In genomic region chr11:98345253-98345652, GRCm38 (mm10) we compare ENCODE assay signal across 8 mouse cellular contexts. TPM values are rescaled to one million over a fixed set of nuclear protein-coding genes. Genes with fewer than 3 reads are reported as not detected.
DNase-seq lines count a peak whose midpoint lies in the region; ATAC-seq and TF ChIP-seq lines count a peak whose summit lies in the region.

No protein-coding gene starts in this region.

- 2% methylated on average over 14 of the region's 14 CpGs for WGBS in forebrain, embryonic 11.5 days
- WGBS in heart, embryonic 16.5 days: 2% methylated on average over 14 of the region's 14 CpGs
- 3% methylated on average over 14 of the region's 14 CpGs for WGBS in liver, postnatal 0 days (ENCODE audit: insufficient replicate concordance)
- WGBS in olfactory bulb, adult 2 months: under 1% methylated on average over 14 of the region's 14 CpGs

- H3K9ac ChIP-seq in ES-Bruce4 (ENCODE audit: low read depth, poor library complexity, severe bottlenecking): no peak overlapping the region
- no peak overlapping the region for H3K9ac ChIP-seq in forebrain, embryonic 11.5 days (ENCODE audit: low read length)
- no peak overlapping the region for H3K9ac ChIP-seq in heart, embryonic 16.5 days (ENCODE audit: low read length)
- H3K9ac ChIP-seq in liver, postnatal 0 days (replicated peaks): no peak overlapping the region

- H3K27me3 ChIP-seq in ES-Bruce4 (ENCODE audit: control insufficient read depth, insufficient read depth, low read length, poor library complexity, severe bottlenecking): peaks cover 10% of the 10 kb centered on the region
- H3K27me3 ChIP-seq in forebrain, embryonic 11.5 days (ENCODE audit: control insufficient read depth, insufficient read depth, low read length): peaks cover 68% of the 10 kb centered on the region
- peaks cover 33% of the 10 kb centered on the region for H3K27me3 ChIP-seq in heart, embryonic 16.5 days (ENCODE audit: control insufficient read depth, insufficient read depth, low read length)
- H3K27me3 ChIP-seq in liver, postnatal 0 days (ENCODE audit: insufficient read depth, low read length): peaks cover 70% of the 10 kb centered on the region

- no peak for TF ChIP-seq POLR2A in ES-Bruce4 (IDR thresholded peaks at IDR 0.05; ENCODE audit: insufficient read depth, low read length)
- TF ChIP-seq POLR2A in brain, embryonic 14.5 days (IDR thresholded peaks at IDR 0.05; ENCODE audit: borderline replicate concordance, extremely low read depth, insufficient read depth, insufficient read length, poor library complexity, severe bottlenecking): no peak
- TF ChIP-seq POLR2A in olfactory bulb, adult 2 months (IDR thresholded peaks at IDR 0.05; ENCODE audit: insufficient read depth, low read depth, low read length): no peak

- no peak overlapping the region for H3K4me3 ChIP-seq in ES-Bruce4 (ENCODE audit: low read depth, low read length)
- H3K4me3 ChIP-seq in forebrain, embryonic 11.5 days (ENCODE audit: low read depth, low read length): no peak overlapping the region
- H3K4me3 ChIP-seq in heart, embryonic 16.5 days (ENCODE audit: low read length): peak overlapping the region; percentile 40
- H3K4me3 ChIP-seq in liver, postnatal 0 days (ENCODE audit: low read depth, low read length): no peak overlapping the region
- no peak overlapping the region for H3K4me3 ChIP-seq in olfactory bulb, adult 2 months (ENCODE audit: insufficient read depth, low read depth, low read length)

- no peak for TF ChIP-seq EP300 in ES-Bruce4 (IDR thresholded peaks at IDR 0.05; ENCODE audit: insufficient read depth, low read depth, low read length)
- TF ChIP-seq EP300 in liver, postnatal 0 days (IDR thresholded peaks at IDR 0.05; ENCODE audit: low read depth): no peak

- H3K9me3 ChIP-seq in ES-Bruce4 (replicated peaks; ENCODE audit: control insufficient read depth, insufficient read depth, low read length, poor library complexity, severe bottlenecking): no peaks in the 10 kb centered on the region
- H3K9me3 ChIP-seq in forebrain, embryonic 11.5 days (ENCODE audit: control insufficient read depth, low read length): no peaks in the 10 kb centered on the region
- no peaks in the 10 kb centered on the region for H3K9me3 ChIP-seq in heart, embryonic 16.5 days (replicated peaks; ENCODE audit: control insufficient read depth, low read length)
- no peaks in the 10 kb centered on the region for H3K9me3 ChIP-seq in liver, postnatal 0 days (ENCODE audit: low read length)

- H3K36me3 ChIP-seq in ES-Bruce4 (ENCODE audit: control insufficient read depth, insufficient read depth, low read length, poor library complexity, severe bottlenecking): no peaks in the 10 kb centered on the region
- no peaks in the 10 kb centered on the region for H3K36me3 ChIP-seq in forebrain, embryonic 11.5 days (ENCODE audit: control insufficient read depth, insufficient read depth, low read length)
- no peaks in the 10 kb centered on the region for H3K36me3 ChIP-seq in heart, embryonic 16.5 days (ENCODE audit: control insufficient read depth, insufficient read depth)
- no peaks in the 10 kb centered on the region for H3K36me3 ChIP-seq in liver, postnatal 0 days (replicated peaks; ENCODE audit: insufficient read depth, low read length)

- TF ChIP-seq CTCF in ES-Bruce4 (IDR thresholded peaks at IDR 0.05; ENCODE audit: low read depth, low read length): peak; percentile 84
- peak; percentile 88 for TF ChIP-seq CTCF in brain, embryonic 14.5 days (IDR thresholded peaks at IDR 0.05; ENCODE audit: borderline replicate concordance, extremely low read depth, insufficient read depth, insufficient read length)
- TF ChIP-seq CTCF in liver, postnatal 0 days (IDR thresholded peaks at IDR 0.05; ENCODE audit: low read depth): peak; percentile 85
- peak; percentile 78 for TF ChIP-seq CTCF in olfactory bulb, adult 2 months (IDR thresholded peaks at IDR 0.05; ENCODE audit: insufficient read depth, low read depth, low read length)

- no peaks in the 10 kb centered on the region for H3K4me1 ChIP-seq in ES-Bruce4 (ENCODE audit: control insufficient read depth, insufficient read depth, low read length)
- peaks cover 20% of the 10 kb centered on the region for H3K4me1 ChIP-seq in forebrain, embryonic 11.5 days (replicated peaks; ENCODE audit: control insufficient read depth, insufficient read depth, low read length)
- peaks cover 21% of the 10 kb centered on the region for H3K4me1 ChIP-seq in heart, embryonic 16.5 days (ENCODE audit: control insufficient read depth, insufficient read depth, low read length)
- H3K4me1 ChIP-seq in liver, postnatal 0 days (ENCODE audit: insufficient read depth): peaks cover 7% of the 10 kb centered on the region
- peaks cover 31% of the 10 kb centered on the region for H3K4me1 ChIP-seq in olfactory bulb, adult 2 months (ENCODE audit: control insufficient read depth, insufficient read depth, low read length)

- peak; percentile 83 for DNase-seq in brain, embryonic 14.5 days (ENCODE audit: low read depth)
- peak; percentile 90 for DNase-seq in forebrain, embryonic 11.5 days (ENCODE audit: low spot score)
- peak; percentile 87 for DNase-seq in kidney, postnatal 14 days
- peak; percentile 84 for DNase-seq in liver, postnatal 0 days
- DNase-seq in thymus, postnatal 10 days (ENCODE audit: low spot score in 2 of 2): peak; percentile 70 to 82

- no peak for ATAC-seq in forebrain, embryonic 11.5 days (replicated peaks; ENCODE audit: low FRiP score)
- no peak for ATAC-seq in heart, embryonic 16.5 days (replicated peaks; ENCODE audit: extremely low read depth, insufficient read depth, low FRiP score)
- ATAC-seq in liver, postnatal 0 days: no peak

- H3K4me2 ChIP-seq in forebrain, embryonic 11.5 days (ENCODE audit: low read depth, low read length, severe bottlenecking): peak overlapping the region; percentile 36
- peak overlapping the region; percentile 71 for H3K4me2 ChIP-seq in heart, embryonic 16.5 days (ENCODE audit: low read depth, low read length)
- H3K4me2 ChIP-seq in liver, postnatal 0 days (ENCODE audit: low read depth, low read length): peak overlapping the region; percentile 33; the same call in 1 of the 2 replicates

- H3K27ac ChIP-seq in ES-Bruce4 (ENCODE audit: insufficient read depth, low read length): no peak overlapping the region
- no peak overlapping the region for H3K27ac ChIP-seq in forebrain, embryonic 11.5 days (ENCODE audit: low read depth, low read length)
- no peak overlapping the region for H3K27ac ChIP-seq in heart, embryonic 16.5 days (ENCODE audit: low read length)
- H3K27ac ChIP-seq in liver, postnatal 0 days (ENCODE audit: low read depth): no peak overlapping the region
- H3K27ac ChIP-seq in olfactory bulb, adult 2 months (ENCODE audit: insufficient read depth, low read depth, low read length): no peak overlapping the region

RNA-seq across cellular contexts. Expression of gene Ppp1r1b, which starts 3.0 kb away (rescaled TPM):
- 1.1 and 1.5 TPM in 2 replicates for polyA plus RNA-seq in ES-Bruce4 (2011; ENCODE audit: insufficient read depth, insufficient read length, low read depth, missing spikeins)
- polyA plus RNA-seq in brain, embryonic 14.5 days (2012; rRNA removed): 6.9 and 18.2 TPM in 2 replicates
- polyA plus RNA-seq in forebrain, embryonic 11.5 days (2014; fragmentation: Nextera tagmentation; extraction: Ambion mirVana): 0.29 and 0.41 TPM in 2 replicates
- polyA plus RNA-seq in heart, embryonic 16.5 days (2015; fragmentation: Nextera tagmentation; extraction: Ambion mirVana): 74.0 and 75.8 TPM in 2 replicates
- 5.4 and 6.6 TPM in 2 replicates for polyA plus RNA-seq in liver, postnatal 0 days (2015; fragmentation: Nextera tagmentation; extraction: Ambion mirVana)
- polyA plus RNA-seq in olfactory bulb, adult 2 months (2012; ENCODE audit: insufficient read depth, insufficient read length, low replicate concordance, missing spikeins): not detected in 2 replicates

RNA-seq across cellular contexts. Expression of gene Stard3, which starts 12.9 kb away (rescaled TPM):
- 12.2 and 16.8 TPM in 2 replicates for polyA plus RNA-seq in ES-Bruce4 (2011; ENCODE audit: insufficient read depth, insufficient read length, low read depth, missing spikeins)
- polyA plus RNA-seq in brain, embryonic 14.5 days (2012; rRNA removed): 66.1 and 124 TPM in 2 replicates
- polyA plus RNA-seq in forebrain, embryonic 11.5 days (2014; fragmentation: Nextera tagmentation; extraction: Ambion mirVana): 38.1 and 39.9 TPM in 2 replicates
- polyA plus RNA-seq in heart, embryonic 16.5 days (2015; fragmentation: Nextera tagmentation; extraction: Ambion mirVana): 43.0 and 43.2 TPM in 2 replicates
- 14.5 and 15.4 TPM in 2 replicates for polyA plus RNA-seq in liver, postnatal 0 days (2015; fragmentation: Nextera tagmentation; extraction: Ambion mirVana)
- not detected in 2 replicates for polyA plus RNA-seq in olfactory bulb, adult 2 months (2012; ENCODE audit: insufficient read depth, insufficient read length, low replicate concordance, missing spikeins)

RNA-seq across cellular contexts. Expression of gene Neurod2, which starts 15.8 kb away (rescaled TPM):
- not detected in 2 replicates for polyA plus RNA-seq in ES-Bruce4 (2011; ENCODE audit: insufficient read depth, insufficient read length, low read depth, missing spikeins)
- 52.0 and 101 TPM in 2 replicates for polyA plus RNA-seq in brain, embryonic 14.5 days (2012; rRNA removed)
- polyA plus RNA-seq in forebrain, embryonic 11.5 days (2014; fragmentation: Nextera tagmentation; extraction: Ambion mirVana): 3.8 and 5.8 TPM in 2 replicates
- polyA plus RNA-seq in heart, embryonic 16.5 days (2015; fragmentation: Nextera tagmentation; extraction: Ambion mirVana): not detected in 2 replicates
- polyA plus RNA-seq in liver, postnatal 0 days (2015; fragmentation: Nextera tagmentation; extraction: Ambion mirVana): not detected in 2 replicates
- not detected in 2 replicates for polyA plus RNA-seq in olfactory bulb, adult 2 months (2012; ENCODE audit: insufficient read depth, insufficient read length, low replicate concordance, missing spikeins)

RNA-seq across cellular contexts. Expression of gene Tcap, which starts 38.4 kb away (rescaled TPM):
- not detected in 2 replicates for polyA plus RNA-seq in ES-Bruce4 (2011; ENCODE audit: insufficient read depth, insufficient read length, low read depth, missing spikeins)
- 0.38 and 0.48 TPM in 2 replicates for polyA plus RNA-seq in brain, embryonic 14.5 days (2012; rRNA removed)
- polyA plus RNA-seq in forebrain, embryonic 11.5 days (2014; fragmentation: Nextera tagmentation; extraction: Ambion mirVana): not detected in 2 replicates
- 175 TPM in 2 replicates for polyA plus RNA-seq in heart, embryonic 16.5 days (2015; fragmentation: Nextera tagmentation; extraction: Ambion mirVana)
- 0.26 and 6.0 TPM in 2 replicates for polyA plus RNA-seq in liver, postnatal 0 days (2015; fragmentation: Nextera tagmentation; extraction: Ambion mirVana)
- not detected in 2 replicates for polyA plus RNA-seq in olfactory bulb, adult 2 months (2012; ENCODE audit: insufficient read depth, insufficient read length, low replicate concordance, missing spikeins)

RNA-seq across cellular contexts. Expression of gene Pnmt, which starts 41.0 kb away (rescaled TPM):
- not detected in 2 replicates for polyA plus RNA-seq in ES-Bruce4 (2011; ENCODE audit: insufficient read depth, insufficient read length, low read depth, missing spikeins)
- 0.88 and 1.6 TPM in 2 replicates for polyA plus RNA-seq in brain, embryonic 14.5 days (2012; rRNA removed)
- not detected in 2 replicates for polyA plus RNA-seq in forebrain, embryonic 11.5 days (2014; fragmentation: Nextera tagmentation; extraction: Ambion mirVana)
- 0.37 and 0.39 TPM in 2 replicates for polyA plus RNA-seq in heart, embryonic 16.5 days (2015; fragmentation: Nextera tagmentation; extraction: Ambion mirVana)
- not detected in 2 replicates for polyA plus RNA-seq in liver, postnatal 0 days (2015; fragmentation: Nextera tagmentation; extraction: Ambion mirVana)
- polyA plus RNA-seq in olfactory bulb, adult 2 months (2012; ENCODE audit: insufficient read depth, insufficient read length, low replicate concordance, missing spikeins): not detected in 2 replicates

Comparison
In these comparisons a context has a peak if more than half of its experiments do, and no peak if none do; other contexts are left out.
1. RNA of gene Stard3, which starts 12.9 kb away (polyA plus RNA-seq): 66.1 to 124 TPM in brain, embryonic 14.5 days, 43.0 to 43.2 TPM in heart, embryonic 16.5 days, 38.1 to 39.9 TPM in forebrain, embryonic 11.5 days, 14.5 to 15.4 TPM in liver, postnatal 0 days and 12.2 to 16.8 TPM in ES-Bruce4; not detected in olfactory bulb, adult 2 months; every median in the first group is over 10 times any median in the second.
2. Peak in every context shown above with its lines, with median percentiles within 50 percentile points of each other: CTCF ChIP-seq, DNase-seq and H3K4me2 ChIP-seq.